Mouse (Mus musculus): ENCODE measurements at regions not wholly inside any gene's neighbourhood (a gene's known extent, or its start where the extent isn't known, plus 50 kb on each side); places are given as distances from the start of the nearest gene placed in this dataset.

DNA sequence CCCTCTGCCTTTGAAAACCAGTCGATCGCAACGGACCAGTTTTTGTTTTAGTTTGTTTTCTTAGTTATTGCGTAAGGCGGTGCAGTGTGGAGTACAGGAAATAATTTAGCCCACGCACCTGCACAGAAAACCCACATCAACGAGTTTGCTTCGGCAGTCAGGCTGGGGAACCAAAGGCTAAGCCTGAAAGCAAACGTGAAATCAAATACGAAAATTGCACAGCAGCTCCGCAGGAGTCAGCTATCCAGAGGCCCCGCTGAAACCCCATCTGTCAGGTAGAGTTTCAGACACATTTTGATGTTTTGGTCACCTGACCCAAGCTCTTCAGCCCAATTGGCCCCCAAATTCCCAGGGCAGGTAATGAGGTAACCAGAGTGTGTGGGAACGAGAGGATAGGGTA is 435.6 kb upstream of the Atp11b start:
- TF ChIP-seq CTCF (IDR thresholded peaks at IDR 0.05; ENCODE audit: borderline replicate concordance, control insufficient read depth, extremely low read depth, insufficient read depth, low read length, poor library complexity), result no peak
- TF ChIP-seq POLR2A (IDR thresholded peaks at IDR 0.05; ENCODE audit: control insufficient read depth, extremely low read depth, insufficient read depth, low read length, poor library complexity), result no peak
